Mouse (Mus musculus): ENCODE results near the gene Dsel. TPM values are rescaled to one million over a fixed set of nuclear protein-coding genes. Genes with fewer than 3 reads are reported as not detected.

Gene Dsel
- polyA plus RNA-seq, 1 experiment from 2014 or later: 13.5 TPM

DNA sequence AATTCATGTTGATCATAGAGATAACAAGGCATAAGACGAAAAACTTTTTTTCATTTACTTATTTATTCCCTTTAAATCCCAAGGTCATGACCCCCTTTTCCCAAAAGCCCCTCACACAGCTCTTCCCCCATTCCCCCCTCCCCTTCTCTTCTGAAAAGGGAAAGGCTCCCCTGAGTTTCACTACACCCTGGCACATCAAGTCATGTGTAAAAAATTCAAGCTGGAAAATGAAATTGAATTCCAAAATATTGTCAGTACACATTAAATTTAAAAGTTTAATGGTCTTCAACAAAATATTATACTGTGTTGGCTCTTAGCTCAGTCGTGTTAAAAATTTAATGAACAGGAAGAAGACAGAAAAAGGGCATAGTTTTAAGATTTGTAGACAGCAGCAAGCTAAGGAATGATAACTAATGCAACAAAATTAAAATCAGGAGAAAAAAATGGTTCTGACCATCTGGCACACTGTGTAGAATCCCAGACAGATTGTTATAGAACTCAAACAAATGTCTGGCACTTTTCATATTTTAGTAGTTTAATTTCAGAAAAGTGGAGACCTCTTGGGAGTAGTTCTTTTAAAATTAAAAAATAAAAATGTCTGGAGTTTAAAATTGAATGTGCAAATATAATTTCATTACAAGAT lies 31.0 kb downstream of the Dsel start:
- 66% methylated on average over 2 of the region's 2 CpGs for WGBS
- no peak overlapping the region for H3K4me3 ChIP-seq (ENCODE audit: low read depth, low read length)

More for the DNA sequence above, 31.0 kb downstream of the Dsel start:
- H3K9ac ChIP-seq (ENCODE audit: low read length): no peak overlapping the region
- no peak overlapping the region for H3K4me2 ChIP-seq (ENCODE audit: low read length)
- no peaks in the 10 kb centered on the region for H3K4me1 ChIP-seq (replicated peaks; ENCODE audit: control insufficient read depth, insufficient read depth, low read length)
- H3K27ac ChIP-seq (ENCODE audit: low read depth): no peak overlapping the region
- no peaks in the 10 kb centered on the region for H3K36me3 ChIP-seq (ENCODE audit: control insufficient read depth, insufficient read depth, low read length)
- DNase-seq (ENCODE audit: low spot score) (no peak), ATAC-seq (replicated peaks; ENCODE audit: low FRiP score, low TSS enrichment, low read depth) (no peak)
- H3K9me3 ChIP-seq (ENCODE audit: control insufficient read depth, low read length): no peaks in the 10 kb centered on the region
- H3K27me3 ChIP-seq (replicated peaks; ENCODE audit: control insufficient read depth, insufficient read depth, low read length): no peaks in the 10 kb centered on the region
